Mouse (Mus musculus): ENCODE data around the gene March10.

Gene March10

GRCm38 (mm10) chr11:105312972-105313632 is 143.4 kb downstream of the March10 start:
- no peak for DNase-seq (ENCODE audit: low spot score in 2 of 2)

DNA sequence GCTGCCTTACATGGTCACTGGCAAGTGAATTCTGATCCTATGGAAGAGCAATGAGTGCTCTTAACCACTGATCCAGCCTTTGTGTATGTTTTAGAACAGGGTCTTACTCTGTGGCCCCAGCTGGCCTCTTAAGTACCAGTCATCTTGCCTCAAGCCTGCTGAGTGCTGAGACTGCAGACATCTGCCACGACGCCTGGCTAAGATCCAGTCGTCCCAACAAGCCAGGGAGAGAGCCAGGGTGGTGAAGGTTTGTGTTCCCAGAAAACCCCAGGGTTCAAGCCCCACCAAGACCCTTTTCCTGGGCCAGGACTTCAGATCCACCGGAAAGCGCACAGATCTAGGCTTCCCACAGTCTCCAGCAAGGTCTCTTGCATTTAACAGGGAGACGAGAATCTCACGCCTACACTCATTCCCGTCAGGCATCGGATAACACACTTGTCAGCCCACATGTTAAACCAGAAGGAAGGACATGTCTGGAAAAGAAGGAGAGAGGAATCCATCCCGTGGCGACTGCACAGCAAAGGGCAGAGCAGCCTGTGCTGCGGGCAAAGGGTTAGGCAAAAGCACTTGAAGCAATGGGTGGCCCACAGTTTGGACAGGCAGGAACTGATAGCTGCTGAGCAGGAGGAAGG is 144.1 kb downstream of the March10 start:
- no peak for DNase-seq (ENCODE audit: low spot score in 2 of 2)

DNA sequence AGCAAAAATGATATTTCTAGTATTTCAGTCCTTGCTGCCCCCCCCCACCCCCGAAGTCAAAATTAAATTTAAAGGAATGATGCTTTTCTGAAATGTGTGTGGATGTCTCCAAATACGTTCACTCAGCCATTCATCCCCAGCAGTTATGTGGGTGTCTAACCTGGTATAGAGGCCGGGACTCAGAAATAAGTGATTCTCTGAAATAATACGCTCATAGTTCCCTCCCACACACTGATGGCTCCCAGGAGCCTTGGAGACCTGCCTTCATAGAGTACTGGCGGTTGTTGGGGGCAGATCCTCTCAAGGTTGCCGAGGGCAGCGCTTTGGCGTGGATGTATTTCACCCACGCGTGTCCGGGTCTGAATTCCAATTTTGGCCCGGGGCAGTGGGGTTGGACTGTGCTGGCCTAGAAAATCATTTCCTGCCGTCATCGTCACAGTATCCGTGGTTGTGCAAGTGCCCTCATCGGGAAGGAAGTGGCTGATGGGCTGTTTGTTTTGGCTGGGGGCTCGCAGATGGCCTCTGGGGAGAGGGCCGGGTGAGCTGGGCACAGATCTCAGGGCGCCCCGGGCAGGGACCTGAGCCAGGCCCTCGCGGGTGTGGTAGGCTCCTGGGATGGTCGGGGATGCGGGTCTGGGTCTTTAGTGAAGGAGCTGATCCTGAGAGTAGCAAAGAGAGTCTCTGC is 145.1 kb downstream of the March10 start:
- DNase-seq (ENCODE audit: low spot score in 2 of 2), result no peak

Measured in spleen, postnatal 14 days (tissue).